Mouse (Mus musculus): ENCODE results near the gene Rgcc. TPM values are rescaled to one million over a fixed set of nuclear protein-coding genes. Genes with fewer than 3 reads are reported as not detected.

The Rgcc gene
- polyA plus RNA-seq, 1 experiment from 2014 or later = 26.3 TPM

- no peak for ATAC-seq (replicated peaks; ENCODE audit: insufficient number of reproducible peaks, low FRiP score, low TSS enrichment)
- 71% methylated on average over 5 of the region's 5 CpGs for WGBS (ENCODE audit: insufficient replicate concordance)
- H3K4me2 ChIP-seq = no peak overlapping the region
- no peaks in the 10 kb centered on the region for H3K4me1 ChIP-seq (ENCODE audit: control insufficient read depth, insufficient read depth, low read length)
- no peaks in the 10 kb centered on the region for H3K9me3 ChIP-seq (replicated peaks; ENCODE audit: control insufficient read depth, low read length)
- H3K9ac ChIP-seq (ENCODE audit: low read depth, low read length) = no peak overlapping the region
- no peaks in the 10 kb centered on the region; the same call in none of the 2 replicates for H3K27me3 ChIP-seq (ENCODE audit: control insufficient read depth, insufficient read depth, low read length)
- H3K36me3 ChIP-seq (ENCODE audit: control insufficient read depth, insufficient read depth, low read length) = no peaks in the 10 kb centered on the region
- no peak overlapping the region for H3K27ac ChIP-seq (ENCODE audit: low read depth, low read length)
- no peak overlapping the region for H3K4me3 ChIP-seq (ENCODE audit: low read depth, low read length)
Observed at GRCm38 (mm10) chr14:79256656-79257055, 44.8 kb downstream of the Rgcc start.

GRCm38 (mm10) chr14:79255786-79256185 is 45.7 kb downstream of the Rgcc start:
- no peak for ATAC-seq (replicated peaks; ENCODE audit: insufficient number of reproducible peaks, low FRiP score, low TSS enrichment)
- Histone ChIP-seq H3K4me1 (ENCODE audit: control insufficient read depth, insufficient read depth, low read length) (no peaks in the 10 kb centered on the region), H3K9me3 (replicated peaks; ENCODE audit: control insufficient read depth, low read length) (no peaks in the 10 kb centered on the region), H3K9ac (ENCODE audit: low read depth, low read length) (no peak overlapping the region), H3K27me3 (ENCODE audit: control insufficient read depth, insufficient read depth, low read length) (no peaks in the 10 kb centered on the region; the same call in none of the 2 replicates), H3K4me2 (no peak overlapping the region), H3K4me3 (ENCODE audit: low read depth, low read length) (no peak overlapping the region), H3K36me3 (ENCODE audit: control insufficient read depth, insufficient read depth, low read length) (no peaks in the 10 kb centered on the region), H3K27ac (ENCODE audit: low read depth, low read length) (no peak overlapping the region)
- 75% methylated on average over 2 of the region's 2 CpGs for WGBS (ENCODE audit: insufficient replicate concordance)

GRCm38 (mm10) chr14:79251727-79252285 is 49.6 kb downstream of the Rgcc start:
- H3K27ac ChIP-seq (ENCODE audit: low read depth, low read length) = no peak overlapping the region
- H3K9me3 ChIP-seq (replicated peaks; ENCODE audit: control insufficient read depth, low read length) = no peaks in the 10 kb centered on the region
- H3K9ac ChIP-seq (ENCODE audit: low read depth, low read length) = no peak overlapping the region
- H3K4me2 ChIP-seq = no peak overlapping the region
- no peaks in the 10 kb centered on the region; the same call in 1 of the 2 replicates for H3K27me3 ChIP-seq (ENCODE audit: control insufficient read depth, insufficient read depth, low read length)
- H3K4me1 ChIP-seq (ENCODE audit: control insufficient read depth, insufficient read depth, low read length) = peaks cover 12% of the 10 kb centered on the region
- H3K4me3 ChIP-seq (ENCODE audit: low read depth, low read length) = no peak overlapping the region
- ATAC-seq (replicated peaks; ENCODE audit: insufficient number of reproducible peaks, low FRiP score, low TSS enrichment) = no peak
- 70% methylated on average over 5 of the region's 5 CpGs for WGBS (ENCODE audit: insufficient replicate concordance)
- no peaks in the 10 kb centered on the region for H3K36me3 ChIP-seq (ENCODE audit: control insufficient read depth, insufficient read depth, low read length)

- 66% methylated on average over 3 of the region's 3 CpGs for WGBS (ENCODE audit: insufficient replicate concordance)
- no peaks in the 10 kb centered on the region; the same call in 1 of the 2 replicates for H3K27me3 ChIP-seq (ENCODE audit: control insufficient read depth, insufficient read depth, low read length)
- H3K27ac ChIP-seq (ENCODE audit: low read depth, low read length) = no peak overlapping the region
- peaks cover 20% of the 10 kb centered on the region for H3K4me1 ChIP-seq (ENCODE audit: control insufficient read depth, insufficient read depth, low read length)
- no peaks in the 10 kb centered on the region for H3K36me3 ChIP-seq (ENCODE audit: control insufficient read depth, insufficient read depth, low read length)
- ATAC-seq (replicated peaks; ENCODE audit: insufficient number of reproducible peaks, low FRiP score, low TSS enrichment) = no peak
- H3K4me2 ChIP-seq = no peak overlapping the region
- H3K9ac ChIP-seq (ENCODE audit: low read depth, low read length) = no peak overlapping the region
- no peaks in the 10 kb centered on the region for H3K9me3 ChIP-seq (replicated peaks; ENCODE audit: control insufficient read depth, low read length)
- H3K4me3 ChIP-seq (ENCODE audit: low read depth, low read length) = no peak overlapping the region
Observed at GRCm38 (mm10) chr14:79244571-79244970, 56.9 kb downstream of the Rgcc start.

- no peak overlapping the region for H3K4me2 ChIP-seq
- no peaks in the 10 kb centered on the region for H3K36me3 ChIP-seq (ENCODE audit: control insufficient read depth, insufficient read depth, low read length)
- 81% methylated on average over 12 of the region's 12 CpGs for WGBS (ENCODE audit: insufficient replicate concordance)
- no peak for ATAC-seq (replicated peaks; ENCODE audit: insufficient number of reproducible peaks, low FRiP score, low TSS enrichment)
- H3K4me3 ChIP-seq (ENCODE audit: low read depth, low read length) = no peak overlapping the region
- no peak overlapping the region for H3K9ac ChIP-seq (ENCODE audit: low read depth, low read length)
- no peaks in the 10 kb centered on the region for H3K9me3 ChIP-seq (replicated peaks; ENCODE audit: control insufficient read depth, low read length)
- H3K4me1 ChIP-seq (ENCODE audit: control insufficient read depth, insufficient read depth, low read length) = peaks cover 14% of the 10 kb centered on the region
- no peaks in the 10 kb centered on the region; the same call in 1 of the 2 replicates for H3K27me3 ChIP-seq (ENCODE audit: control insufficient read depth, insufficient read depth, low read length)
- no peak overlapping the region for H3K27ac ChIP-seq (ENCODE audit: low read depth, low read length)
Observed at GRCm38 (mm10) chr14:79243038-79243883, 58.2 kb downstream of the Rgcc start.

GRCm38 (mm10) chr14:79242386-79242720 is 59.1 kb downstream of the Rgcc start:
- peaks cover 11% of the 10 kb centered on the region for H3K4me1 ChIP-seq (ENCODE audit: control insufficient read depth, insufficient read depth, low read length)
- no peak overlapping the region for H3K27ac ChIP-seq (ENCODE audit: low read depth, low read length)
- H3K27me3 ChIP-seq (ENCODE audit: control insufficient read depth, insufficient read depth, low read length) = no peaks in the 10 kb centered on the region; the same call in 1 of the 2 replicates
- H3K4me2 ChIP-seq = no peak overlapping the region
- ATAC-seq (replicated peaks; ENCODE audit: insufficient number of reproducible peaks, low FRiP score, low TSS enrichment) = no peak
- H3K9ac ChIP-seq (ENCODE audit: low read depth, low read length) = no peak overlapping the region
- H3K4me3 ChIP-seq (ENCODE audit: low read depth, low read length) = no peak overlapping the region
- H3K36me3 ChIP-seq (ENCODE audit: control insufficient read depth, insufficient read depth, low read length) = no peaks in the 10 kb centered on the region
- no peaks in the 10 kb centered on the region for H3K9me3 ChIP-seq (replicated peaks; ENCODE audit: control insufficient read depth, low read length)

- WGBS (ENCODE audit: insufficient replicate concordance) = 64% methylated on average over 6 of the region's 6 CpGs
- H3K4me1 ChIP-seq (ENCODE audit: control insufficient read depth, insufficient read depth, low read length) = peaks cover 11% of the 10 kb centered on the region
- H3K27ac ChIP-seq (ENCODE audit: low read depth, low read length) = no peak overlapping the region
- no peak overlapping the region for H3K9ac ChIP-seq (ENCODE audit: low read depth, low read length)
- H3K36me3 ChIP-seq (ENCODE audit: control insufficient read depth, insufficient read depth, low read length) = no peaks in the 10 kb centered on the region
- H3K4me3 ChIP-seq (ENCODE audit: low read depth, low read length) = no peak overlapping the region
- no peak overlapping the region for H3K4me2 ChIP-seq
- no peaks in the 10 kb centered on the region; the same call in 1 of the 2 replicates for H3K27me3 ChIP-seq (ENCODE audit: control insufficient read depth, insufficient read depth, low read length)
- H3K9me3 ChIP-seq (replicated peaks; ENCODE audit: control insufficient read depth, low read length) = no peaks in the 10 kb centered on the region
- no peak for ATAC-seq (replicated peaks; ENCODE audit: insufficient number of reproducible peaks, low FRiP score, low TSS enrichment)
Observed at GRCm38 (mm10) chr14:79241656-79242385, 59.6 kb downstream of the Rgcc start.

- 53% methylated on average over 4 of the region's 4 CpGs for WGBS (ENCODE audit: insufficient replicate concordance)
- Histone ChIP-seq H3K9ac (ENCODE audit: low read depth, low read length) (no peak overlapping the region), H3K9me3 (replicated peaks; ENCODE audit: control insufficient read depth, low read length) (no peaks in the 10 kb centered on the region), H3K4me3 (ENCODE audit: low read depth, low read length) (no peak overlapping the region), H3K36me3 (ENCODE audit: control insufficient read depth, insufficient read depth, low read length) (no peaks in the 10 kb centered on the region), H3K4me1 (ENCODE audit: control insufficient read depth, insufficient read depth, low read length) (peaks cover 11% of the 10 kb centered on the region), H3K27ac (ENCODE audit: low read depth, low read length) (0 out of 2 replicates have a peak overlapping the region, but pooled peaks have one; percentile 12), H3K4me2 (no peak overlapping the region), H3K27me3 (ENCODE audit: control insufficient read depth, insufficient read depth, low read length) (no peaks in the 10 kb centered on the region)
- ATAC-seq (replicated peaks; ENCODE audit: insufficient number of reproducible peaks, low FRiP score, low TSS enrichment) = 0 out of 2 replicates have a peak, but pooled peaks have one; percentile 60
Observed at GRCm38 (mm10) chr14:79241057-79241570, 60.3 kb downstream of the Rgcc start.
